Mouse (Mus musculus) stomach, postnatal 0 days (tissue): ENCODE results near the gene Stra6. TPM values are rescaled to one million over a fixed set of nuclear protein-coding genes. Genes with fewer than 3 reads are reported as not detected.

Source experiments
- ATAC-seq: fragments of 200-750 bp; cut with Nextera tagmentation; 2 replicates; pipeline ENCODE4 v1.8.0; 2017; ENCODE audit not compliant: low FRiP score, low TSS enrichment
- DNase-seq: peaks from one replicate; pipeline ENCODE4 v3.0.0-alpha.2; 2016; ENCODE audit warnings: low spot score
- H3K27ac ChIP-seq: fragments of 300-500 bp; sonication (generic); replicated peaks from 2 replicates; pipeline ENCODE4 v1.5.1; 2014; ENCODE audit warnings: mild to moderate bottlenecking, control low read depth
- H3K27me3 ChIP-seq: fragments of 300-500 bp; sonication (generic); 2 replicates; pipeline ENCODE4 v1.6.1; 2014; ENCODE audit warnings: low read length; ENCODE audit not compliant: control insufficient read depth, insufficient read depth
- H3K36me3 ChIP-seq: fragments of 300-500 bp; sonication (generic); 2 replicates; pipeline ENCODE4 v1.6.1; 2014; ENCODE audit warnings: low read length, mixed read lengths; ENCODE audit not compliant: control insufficient read depth, insufficient read depth
- H3K4me1 ChIP-seq: fragments of 300-500 bp; sonication (generic); replicated peaks from 2 replicates; pipeline ENCODE4 v1.6.1; 2014; ENCODE audit warnings: antibody characterized with exemption; ENCODE audit not compliant: control insufficient read depth, insufficient read depth
- H3K4me2 ChIP-seq: fragments of 300-500 bp; sonication (generic); replicated peaks from 2 replicates; pipeline ENCODE4 v1.6.1; 2014; ENCODE audit warnings: low read depth, mild to moderate bottlenecking, control low read depth, moderate library complexity
- H3K4me3 ChIP-seq: fragments of 300-500 bp; sonication (generic); 2 replicates; pipeline ENCODE4 v1.5.1; 2014; ENCODE audit warnings: low read depth, low read length, control low read depth
- H3K9ac ChIP-seq: fragments of 300-500 bp; sonication (generic); 2 replicates; pipeline ENCODE4 v1.6.1; 2014; ENCODE audit warnings: mild to moderate bottlenecking, low read length, control low read depth, mixed read lengths
- H3K9me3 ChIP-seq: fragments of 300-500 bp; sonication (generic); 2 replicates; pipeline ENCODE4 v1.6.1; 2016; ENCODE audit warnings: low read length; ENCODE audit not compliant: control insufficient read depth
- CTCF ChIP-seq: IDR thresholded peaks from 2 replicates; pipeline ENCODE4 v1.5.1; 2016; ENCODE audit warnings: antibody characterized with exemption, low read depth, mild to moderate bottlenecking, moderate library complexity
- EP300 ChIP-seq: optimal IDR thresholded peaks from 2 replicates; pipeline ENCODE3; 2016; ENCODE audit warnings: antibody characterized with exemption
- WGBS: fragments of 180-500 bp; shearing (Covaris S2); extraction: QIAGEN DNeasy Blood & Tissue Kit; methylation state at CpG from one replicate; pipeline ENCODE4 v1.1.7; 2014; 5-methylcytosine and 5-hydroxymethylcytosine counted together
- polyA plus RNA-seq: library from polyadenylated mRNA; unstranded; fragments of >200 nt; fragmentation: Nextera tagmentation; extraction: Ambion mirVana; gene quantifications from 2 replicates; pipeline ENCODE4 v1.2.1, GENCODE M21; 2015

The Stra6 gene
- polyA plus RNA-seq, 1 experiment from 2014 or later, result 0.18 TPM

DNA sequence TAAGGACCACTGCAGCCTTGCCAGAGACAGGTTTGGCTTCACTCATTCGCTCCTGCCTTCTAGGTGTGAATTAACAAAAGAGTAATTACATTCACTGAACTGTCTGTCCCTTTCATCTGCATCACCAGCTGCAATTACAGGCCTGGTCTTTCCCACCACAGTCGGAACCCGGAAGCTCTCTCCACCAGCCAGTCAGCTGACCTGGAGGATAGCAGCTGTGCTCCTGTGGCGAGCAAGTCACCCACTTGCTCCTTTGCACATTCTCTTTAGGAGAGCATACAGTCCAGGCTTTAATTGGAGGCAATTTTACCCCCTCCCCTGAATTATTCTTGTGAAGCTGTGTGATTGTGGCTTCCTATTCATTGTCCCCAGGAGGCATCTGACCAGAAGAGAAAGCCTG is 17.9 kb upstream of the Stra6 start:
- H3K9me3 ChIP-seq, result no peaks in the 10 kb centered on the region
- no peak for ATAC-seq
- H3K9ac ChIP-seq, result no peak overlapping the region
- no peak for DNase-seq
- H3K4me1 ChIP-seq, result no peaks in the 10 kb centered on the region
- no peak overlapping the region for H3K27ac ChIP-seq
- no peak for TF ChIP-seq CTCF
- TF ChIP-seq EP300, result no peak
- no peaks in the 10 kb centered on the region for H3K36me3 ChIP-seq
- H3K27me3 ChIP-seq, result no peaks in the 10 kb centered on the region
- 45% methylated on average over 4 of the region's 4 CpGs for WGBS
- no peak overlapping the region for H3K4me2 ChIP-seq
- no peak overlapping the region for H3K4me3 ChIP-seq

DNA sequence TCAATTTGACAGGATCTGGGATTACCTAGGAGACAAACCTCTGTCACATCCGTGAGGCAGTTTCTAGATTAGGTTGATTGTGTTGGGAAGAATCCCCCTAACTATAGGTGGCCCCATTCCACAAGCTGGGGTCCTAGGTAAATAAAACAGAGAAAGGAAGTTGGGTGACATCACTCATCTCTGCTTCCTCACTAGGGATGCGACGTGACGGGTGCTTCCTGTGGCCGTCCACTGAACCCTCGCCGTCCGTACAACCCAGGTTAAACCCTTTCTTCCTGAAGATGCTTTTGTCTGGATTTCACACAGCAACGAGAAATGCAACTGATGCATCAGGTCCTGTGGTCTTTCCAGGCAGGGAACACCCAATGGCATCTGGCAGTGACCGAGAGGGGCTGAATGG is 16.5 kb upstream of the Stra6 start:
- Histone ChIP-seq H3K4me2 (no peak overlapping the region), H3K9ac (no peak overlapping the region), H3K4me3 (no peak overlapping the region), H3K27me3 (no peaks in the 10 kb centered on the region), H3K36me3 (no peaks in the 10 kb centered on the region), H3K9me3 (no peaks in the 10 kb centered on the region), H3K4me1 (no peaks in the 10 kb centered on the region), H3K27ac (no peak overlapping the region)
- 67% methylated on average over 10 of the region's 10 CpGs for WGBS
- TF ChIP-seq CTCF, result no peak
- no peak for TF ChIP-seq EP300
- no peak for DNase-seq
- no peak for ATAC-seq

DNA sequence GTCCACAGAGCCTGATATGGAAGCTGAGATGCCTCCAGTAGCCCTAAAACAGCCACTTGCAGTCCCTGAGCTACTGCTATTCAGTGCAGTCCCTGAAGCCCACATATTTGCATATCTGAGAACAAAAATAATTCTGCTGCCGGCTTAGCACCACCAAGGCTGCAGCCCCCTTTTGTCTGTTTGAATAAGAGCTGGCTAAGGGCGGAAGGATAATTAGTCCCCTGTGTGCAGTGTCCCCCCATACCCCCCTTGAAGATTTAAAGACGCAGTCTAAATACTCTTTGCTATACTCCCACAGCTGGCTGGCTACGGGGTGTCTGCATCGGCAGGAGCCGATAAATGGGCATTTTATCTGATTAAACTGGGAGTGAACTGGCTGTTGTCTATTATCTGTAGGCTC is 15.0 kb upstream of the Stra6 start:
- no peak for DNase-seq
- no peak overlapping the region for H3K4me2 ChIP-seq
- H3K9ac ChIP-seq, result no peak overlapping the region
- H3K9me3 ChIP-seq, result no peaks in the 10 kb centered on the region
- H3K27ac ChIP-seq, result no peak overlapping the region
- no peaks in the 10 kb centered on the region for H3K4me1 ChIP-seq
- H3K27me3 ChIP-seq, result no peaks in the 10 kb centered on the region
- WGBS, result 13% methylated on average over 6 of the region's 6 CpGs
- H3K4me3 ChIP-seq, result no peak overlapping the region
- ATAC-seq, result no peak
- no peak for TF ChIP-seq EP300
- no peaks in the 10 kb centered on the region for H3K36me3 ChIP-seq

DNA sequence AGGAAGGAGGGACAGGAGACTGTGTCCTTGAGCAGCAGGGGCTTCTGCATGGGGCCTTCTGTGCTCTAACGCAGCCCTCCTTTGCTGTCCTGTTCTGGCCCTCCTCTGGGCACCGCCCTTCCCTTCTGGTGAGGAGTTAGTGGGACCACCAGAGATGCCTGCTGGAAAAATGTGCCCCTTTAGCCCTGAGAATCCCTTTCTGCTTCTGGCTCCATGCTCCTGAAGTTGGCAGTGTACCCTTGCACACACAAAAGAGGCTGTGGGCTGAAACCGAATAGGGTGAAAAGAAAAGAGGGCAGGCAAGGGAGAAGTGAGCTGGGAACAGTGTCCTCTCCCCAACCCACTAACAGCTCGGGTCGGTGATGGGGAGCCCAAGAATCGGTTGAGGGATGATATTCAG is 14.4 kb upstream of the Stra6 start:
- H3K9ac ChIP-seq, result no peak overlapping the region
- 63% methylated on average over 6 of the region's 6 CpGs for WGBS
- no peaks in the 10 kb centered on the region for H3K27me3 ChIP-seq
- DNase-seq (no peak), ATAC-seq (no peak)
- H3K4me1 ChIP-seq, result no peaks in the 10 kb centered on the region
- H3K36me3 ChIP-seq, result no peaks in the 10 kb centered on the region
- H3K27ac ChIP-seq, result no peak overlapping the region
- H3K4me2 ChIP-seq, result no peak overlapping the region
- H3K9me3 ChIP-seq, result no peaks in the 10 kb centered on the region
- TF ChIP-seq EP300 (no peak), CTCF (no peak)
- H3K4me3 ChIP-seq, result no peak overlapping the region

DNA sequence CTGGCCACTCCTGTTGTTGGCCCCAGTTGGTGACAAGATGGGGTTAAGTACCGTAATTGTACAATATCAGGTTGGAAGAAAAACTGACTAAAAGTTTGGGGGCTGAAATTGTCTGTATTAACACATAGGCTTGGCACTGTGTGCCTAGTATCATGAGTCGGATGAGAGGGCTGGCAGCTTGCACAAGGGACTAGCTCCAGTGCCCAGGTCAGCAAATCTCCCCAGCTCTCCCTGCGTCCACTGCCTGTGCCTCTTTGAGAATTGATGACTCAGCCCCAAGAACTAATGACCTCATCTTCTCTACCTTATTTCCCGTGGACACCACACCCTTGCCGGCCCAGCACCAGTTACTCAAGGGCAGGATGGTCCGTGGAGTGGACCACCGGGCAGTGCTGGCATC is 13.7 kb upstream of the Stra6 start:
- no peak overlapping the region for H3K9ac ChIP-seq
- WGBS, result 72% methylated on average over 7 of the region's 7 CpGs

DNA sequence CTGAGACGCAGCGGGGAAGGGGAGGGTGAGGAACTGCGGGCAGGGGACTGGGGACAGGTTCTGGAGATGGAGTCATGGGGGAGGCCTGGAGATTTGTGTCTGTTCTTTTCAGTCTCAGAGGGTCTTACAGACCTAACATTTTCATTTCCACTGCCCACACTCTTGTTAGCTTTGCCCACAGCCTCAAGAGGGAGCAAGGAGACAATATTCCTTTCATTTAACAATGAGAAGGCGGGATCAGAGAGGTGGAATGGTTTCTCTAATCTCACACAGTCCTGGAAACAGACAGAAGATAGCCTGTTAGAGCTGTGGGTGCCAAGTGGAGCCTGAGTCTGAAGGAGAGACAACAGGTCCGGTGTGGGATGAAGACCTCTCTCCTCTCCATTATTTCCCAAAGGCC is 11.7 kb upstream of the Stra6 start:
- WGBS, result 25% methylated on average over 5 of the region's 5 CpGs
- no peaks in the 10 kb centered on the region for H3K27me3 ChIP-seq
- no peak overlapping the region for H3K27ac ChIP-seq
- no peak overlapping the region for H3K9ac ChIP-seq
- H3K36me3 ChIP-seq, result no peaks in the 10 kb centered on the region
- no peak for ATAC-seq
- no peak overlapping the region for H3K4me3 ChIP-seq
- H3K9me3 ChIP-seq, result no peaks in the 10 kb centered on the region
- DNase-seq, result no peak
- H3K4me2 ChIP-seq, result no peak overlapping the region
- TF ChIP-seq EP300 (no peak), CTCF (peak; percentile 64)
- H3K4me1 ChIP-seq, result no peaks in the 10 kb centered on the region

More for the DNA sequence above, 13.7 kb upstream of the Stra6 start:
- no peaks in the 10 kb centered on the region for H3K27me3 ChIP-seq
- H3K4me3 ChIP-seq, result no peak overlapping the region
- ATAC-seq, result peak; percentile 63
- H3K4me1 ChIP-seq, result no peaks in the 10 kb centered on the region
- no peak for DNase-seq
- H3K9me3 ChIP-seq, result no peaks in the 10 kb centered on the region
- TF ChIP-seq CTCF (no peak), EP300 (no peak)
- no peak overlapping the region for H3K4me2 ChIP-seq
- no peak overlapping the region for H3K27ac ChIP-seq
- H3K36me3 ChIP-seq, result no peaks in the 10 kb centered on the region

DNA sequence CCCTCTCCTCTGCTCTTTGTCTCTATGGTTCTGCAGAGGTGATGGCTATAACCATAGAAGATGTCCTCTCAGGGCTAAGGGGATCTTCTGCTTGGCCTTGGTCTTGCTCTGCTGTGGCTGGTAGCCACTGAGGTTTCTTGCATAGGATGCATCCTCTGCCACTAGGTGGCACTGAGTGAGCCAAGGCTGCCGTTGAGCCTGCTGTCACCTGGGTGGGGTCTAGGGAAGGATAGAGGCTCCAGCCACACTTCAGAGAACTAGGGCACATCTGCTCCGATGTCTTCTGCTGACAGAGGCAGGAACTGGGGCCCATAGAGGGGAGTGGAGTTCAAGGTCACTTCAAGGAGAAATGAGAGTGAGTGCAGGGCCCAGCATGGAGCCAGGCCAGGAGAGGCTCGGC is 10.5 kb upstream of the Stra6 start:
- H3K27ac ChIP-seq, result no peak overlapping the region
- no peaks in the 10 kb centered on the region for H3K36me3 ChIP-seq
- H3K9ac ChIP-seq, result no peak overlapping the region
- DNase-seq (peak; percentile 53), ATAC-seq (no peak)
- WGBS, result 18% methylated on average over 3 of the region's 3 CpGs
- no peak overlapping the region for H3K4me2 ChIP-seq
- H3K4me3 ChIP-seq, result no peak overlapping the region
- TF ChIP-seq CTCF (peak; percentile 86), EP300 (no peak)
- H3K27me3 ChIP-seq, result no peaks in the 10 kb centered on the region
- H3K4me1 ChIP-seq, result no peaks in the 10 kb centered on the region
- no peaks in the 10 kb centered on the region for H3K9me3 ChIP-seq
